Mouse (Mus musculus) left cerebral cortex, postnatal 14 days (tissue): ENCODE results near the gene Pfdn6. TPM values are rescaled to one million over a fixed set of nuclear protein-coding genes. Genes with fewer than 3 reads are reported as not detected.
"Not testable (repeated sequence)": the region's sequence is repeated elsewhere in the genome, so short reads cannot be mapped to it uniquely, and the experiment has no call there.

Experiments used
- DNase-seq, 2 experiments: peaks; one replicate each; pipeline ENCODE4 v3.0.0; 2021 to 2022; ENCODE audit warnings: low spot score in 2 of 2, mixed read lengths in 1 of 2
- intact Hi-C: fragments of 180-260 bp; cut with DNase I; formaldehyde crosslinking; loops from one replicate; pipeline ENCODE4 v1.15.1; 2025
- total RNA-seq, 2 experiments: library from RNA; stranded (reverse); gene quantifications; 2 replicates each; pipeline ENCODE4 v1.2.3; 2021

Pfdn6 gene
- total RNA-seq, 2 experiments from 2014 or later = 88.3 to 99.4 TPM

- peak in 1 of 2 experiments; percentile 2 for DNase-seq
- intact Hi-C loops = loop anchor here (5.0 kb wide), 1 partner anchor 64 kb away; the partner anchor contains the start of gene Ring1
Measured at GRCm38 (mm10) chr17:33958451-33958850, 18.3 kb upstream of the Pfdn6 start.

GRCm38 (mm10) chr17:33957493-33957892 lies 17.4 kb upstream of the Pfdn6 start:
- intact Hi-C loops = loop anchor here (5.0 kb wide), 1 partner anchor 65 kb away; the partner anchor contains the start of gene Ring1
- DNase-seq = no peak

DNA sequence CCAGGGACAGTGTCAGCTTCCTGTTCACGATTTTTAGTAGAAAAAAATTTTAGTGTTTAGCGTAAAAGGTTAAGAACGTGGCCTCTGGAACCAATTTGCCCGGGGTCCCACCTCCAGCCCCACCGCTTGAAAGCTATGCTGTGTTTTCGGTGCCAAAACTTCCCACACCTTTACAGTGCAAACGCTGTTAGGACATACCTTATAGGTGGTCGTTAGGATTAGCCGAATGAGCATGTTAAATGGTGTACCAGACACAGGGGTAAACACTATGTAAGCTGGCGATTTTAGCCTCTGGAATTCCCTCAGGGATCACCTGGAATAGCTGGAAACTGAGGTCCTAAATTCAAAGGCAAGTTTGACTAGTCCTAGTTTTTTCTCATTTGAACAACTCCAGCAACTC lies 16.2 kb upstream of the Pfdn6 start:
- intact Hi-C loops = loop anchor here (5.0 kb wide), 1 partner anchor 66 kb away; the partner anchor contains the start of gene Ring1
- DNase-seq = no peak

DNA sequence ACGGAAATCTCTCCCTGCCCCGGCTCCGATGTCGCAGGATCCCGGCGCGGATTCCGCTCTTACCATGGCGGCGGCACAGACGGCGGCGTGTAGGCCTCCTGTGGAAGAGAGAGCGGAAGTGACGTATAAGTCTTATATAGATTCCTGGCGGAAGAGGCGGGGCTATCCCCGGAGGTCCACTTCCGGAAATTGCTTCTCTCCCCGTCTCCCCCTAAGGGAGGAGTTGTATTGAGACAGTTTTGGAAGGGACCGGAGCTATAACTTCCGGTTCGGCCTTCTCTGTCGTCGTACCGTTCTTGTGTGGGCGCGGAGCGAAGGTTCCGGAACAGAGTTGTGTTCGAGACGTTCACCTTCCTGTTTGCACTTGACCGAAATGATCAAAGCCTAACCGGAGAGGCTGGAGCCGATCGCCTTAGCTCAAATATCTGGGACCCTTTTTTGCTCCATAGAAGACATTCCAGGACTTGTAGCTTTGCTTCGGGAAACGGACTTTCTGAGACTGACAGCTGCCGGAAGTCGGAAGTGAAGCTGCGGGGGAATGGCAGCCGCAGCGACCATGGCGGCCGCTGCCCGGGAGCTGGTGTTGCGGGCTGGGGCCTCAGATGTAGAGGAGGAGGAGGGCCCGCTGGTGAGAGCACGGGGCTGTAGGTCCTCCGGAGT lies 15.5 kb upstream of the Pfdn6 start, which contains the start of the genes Vps52 and Rps18:
Gene Vps52 (plus strand): TSS at position 258 of the 660 bp plus-strand sequence.
Gene Rps18 (minus strand): TSS at position 447 of the 660 bp plus-strand sequence.
- intact Hi-C loops = loop anchor here (5.0 kb wide), 1 partner anchor 67 kb away; the partner anchor contains the start of gene Ring1
- DNase-seq = peak; percentile 97 to 99

GRCm38 (mm10) chr17:33954646-33955554 lies 14.8 kb upstream of the Pfdn6 start:
- DNase-seq = no peak
- intact Hi-C loops = loop anchor here (5.0 kb wide), 1 partner anchor 67 kb away; the partner anchor contains the start of gene Ring1

GRCm38 (mm10) chr17:33953961-33954565 lies 13.9 kb upstream of the Pfdn6 start:
- intact Hi-C loops = no loop called here
- no peak for DNase-seq

DNA sequence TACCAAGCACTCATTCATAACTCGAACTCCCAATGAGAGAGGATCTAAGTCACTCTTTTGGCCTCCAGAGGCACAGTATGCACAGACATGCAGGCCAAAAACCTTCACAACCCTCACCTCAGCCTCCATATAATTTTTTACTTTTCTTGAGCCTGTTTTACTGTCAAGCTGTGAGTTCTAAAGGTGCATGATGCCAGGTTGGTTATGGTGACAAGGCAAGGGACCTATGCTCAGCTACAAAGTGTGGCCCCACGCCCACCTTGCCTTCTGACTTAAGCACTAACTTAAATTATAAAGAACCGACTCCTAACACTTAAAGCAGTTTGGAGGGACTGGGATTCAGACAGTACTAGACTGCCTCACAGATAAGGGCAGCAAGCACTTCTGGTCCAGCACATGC lies 13.2 kb upstream of the Pfdn6 start:
- intact Hi-C loops = no loop called here
- DNase-seq = no peak

- DNase-seq = no peak
- intact Hi-C loops = no loop called here
Measured at GRCm38 (mm10) chr17:33952879-33953278, 12.7 kb upstream of the Pfdn6 start.

DNA sequence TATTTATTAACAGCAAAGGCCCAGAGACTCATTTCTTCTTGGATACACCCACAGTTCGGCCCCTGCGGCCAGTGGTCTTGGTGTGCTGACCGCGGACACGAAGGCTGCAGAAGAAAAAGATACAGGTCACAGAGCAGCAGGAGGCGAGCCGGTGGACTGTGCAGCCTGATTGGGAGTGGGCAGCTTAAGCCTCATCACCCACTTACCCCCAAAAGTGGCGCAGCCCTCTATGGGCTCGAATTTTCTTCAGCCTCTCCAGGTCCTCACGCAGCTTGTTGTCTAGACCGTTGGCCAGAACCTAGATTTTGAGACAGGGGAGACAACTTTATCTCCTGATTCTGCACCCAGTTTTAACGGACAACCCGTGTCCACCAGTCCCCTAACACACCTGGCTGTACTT lies 11.9 kb upstream of the Pfdn6 start:
- DNase-seq, intact Hi-C loops: not testable (repeated sequence)

GRCm38 (mm10) chr17:33951021-33951946 lies 11.1 kb upstream of the Pfdn6 start, which contains the start of gene B3galt4:
Gene B3galt4 (minus strand): TSS chr17:33951488.
- DNase-seq = peak; percentile 83 to 86
- intact Hi-C loops = no loop called here

DNA sequence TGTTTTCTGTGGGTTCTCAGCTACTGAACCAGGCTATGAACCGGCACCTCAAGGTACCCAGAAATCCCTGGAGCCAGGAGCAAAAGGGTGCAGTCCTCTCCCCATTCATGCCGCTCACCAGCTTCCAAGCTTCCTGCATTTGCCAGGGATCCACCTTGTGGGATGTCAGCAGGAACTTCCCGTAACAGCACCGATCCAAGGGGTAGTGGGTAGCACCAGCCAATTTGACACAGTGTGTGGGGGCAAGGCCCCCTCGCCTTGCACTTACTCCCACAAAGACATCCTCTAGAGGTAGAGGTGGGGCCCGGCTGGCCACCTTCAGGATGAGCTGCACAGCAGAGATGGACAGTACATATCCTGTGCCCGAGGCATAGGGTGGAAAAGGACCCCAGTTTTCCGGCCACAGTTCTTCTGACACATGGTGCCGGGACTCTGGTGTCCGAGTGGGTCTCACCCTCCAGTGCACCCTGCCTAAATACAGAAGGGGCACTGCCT lies 10.0 kb upstream of the Pfdn6 start:
- DNase-seq = no peak
- intact Hi-C loops = no loop called here

GRCm38 (mm10) chr17:33948905-33949537 lies 8.9 kb upstream of the Pfdn6 start:
- intact Hi-C loops = no loop called here

DNA sequence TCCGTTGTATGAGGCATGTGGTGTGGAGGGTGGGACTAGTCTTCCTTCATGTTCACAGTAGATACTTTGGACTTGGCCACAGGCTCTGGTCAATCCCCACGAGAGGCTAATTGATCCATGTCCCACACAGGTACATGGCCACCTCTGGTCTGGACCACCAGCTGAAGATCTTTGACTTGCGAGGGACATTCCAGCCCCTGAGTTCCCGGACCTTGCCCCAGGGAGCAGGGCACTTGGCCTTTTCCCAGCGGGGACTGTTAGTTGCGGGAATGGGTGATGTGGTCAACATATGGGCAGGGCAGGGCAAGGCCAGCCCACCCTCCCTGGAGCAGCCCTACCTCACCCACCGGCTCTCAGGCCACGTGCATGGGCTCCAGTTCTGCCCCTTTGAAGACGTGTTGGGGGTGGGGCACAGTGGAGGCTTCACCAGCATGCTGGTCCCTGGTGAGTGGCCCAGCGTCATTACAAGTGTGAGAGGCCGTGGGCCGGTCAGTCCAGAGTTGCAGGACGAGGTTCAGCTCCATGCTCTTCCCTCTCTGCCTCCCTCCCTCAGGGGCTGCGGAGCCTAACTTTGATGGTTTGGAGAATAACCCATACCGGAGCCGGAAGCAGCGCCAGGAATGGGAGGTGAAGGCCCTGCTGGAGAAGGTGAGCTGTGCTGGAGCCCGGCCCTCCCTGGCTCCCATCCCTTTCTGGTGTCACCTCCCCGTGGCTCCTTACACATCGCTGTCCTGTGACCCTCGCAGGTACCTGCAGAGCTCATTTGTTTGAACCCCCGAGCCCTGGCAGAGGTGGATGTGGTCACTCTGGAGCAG lies 8.2 kb upstream of the Pfdn6 start:
- intact Hi-C loops = no loop called here
- no peak for DNase-seq

More at GRCm38 (mm10) chr17:33948905-33949537, 8.9 kb upstream of the Pfdn6 start:
- DNase-seq = no peak

GRCm38 (mm10) chr17:33947430-33948089 lies 7.4 kb upstream of the Pfdn6 start:
- intact Hi-C loops = no loop called here
- no peak for DNase-seq

- intact Hi-C loops = no loop called here
Measured at GRCm38 (mm10) chr17:33943454-33943853, 3.3 kb upstream of the Pfdn6 start.

GRCm38 (mm10) chr17:33941381-33941780 lies 1.2 kb upstream of the Pfdn6 start:
- no peak for DNase-seq
- intact Hi-C loops = no loop called here

More at GRCm38 (mm10) chr17:33943454-33943853, 3.3 kb upstream of the Pfdn6 start:
- DNase-seq = no peak

- intact Hi-C loops = no loop called here
- DNase-seq = no peak
Measured at GRCm38 (mm10) chr17:33940981-33941380, 838 bp upstream of the Pfdn6 start.
